Mouse (Mus musculus) thymus, adult 2 months (tissue): ENCODE measurements around the gene Tbc1d2b. TPM values are rescaled to one million over a fixed set of nuclear protein-coding genes. Genes with fewer than 3 reads are reported as not detected.

ENCODE experiments used
- DNase-seq: peaks from one replicate; pipeline ENCODE4 v3.0.0; 2021
- H3K27ac ChIP-seq: fragments of 200-500 bp; 2 replicates; pipeline ENCODE4 v1.5.1; 2012; ENCODE audit warnings: low read length, control low read depth; ENCODE audit not compliant: control insufficient read depth, insufficient read depth
- H3K27me3 ChIP-seq: fragments of 200-500 bp; 2 replicates; pipeline ENCODE4 v1.6.1; 2012; ENCODE audit warnings: mild to moderate bottlenecking, low read length, moderate library complexity, mixed read lengths; ENCODE audit not compliant: control insufficient read depth, insufficient read depth
- H3K36me3 ChIP-seq: fragments of 200-500 bp; 2 replicates; pipeline ENCODE4 v1.6.1; 2012; ENCODE audit warnings: mild to moderate bottlenecking, low read length, moderate library complexity; ENCODE audit not compliant: control insufficient read depth, insufficient read depth
- H3K4me1 ChIP-seq: fragments of 200-500 bp; replicated peaks from 2 replicates; pipeline ENCODE4 v1.6.1; 2012; ENCODE audit warnings: low read length; ENCODE audit not compliant: control insufficient read depth, insufficient read depth
- H3K4me3 ChIP-seq: fragments of 200-500 bp; 2 replicates; pipeline ENCODE4 v1.5.1; 2012; ENCODE audit warnings: mild to moderate bottlenecking, low read length, control low read depth, moderate library complexity; ENCODE audit not compliant: control insufficient read depth, insufficient read depth
- CTCF ChIP-seq: fragments of 200-500 bp; IDR thresholded peaks from 2 replicates; pipeline ENCODE4 v1.5.1; 2012; ENCODE audit warnings: mild to moderate bottlenecking, control low read depth, low read length, moderate library complexity, borderline replicate concordance; ENCODE audit not compliant: control insufficient read depth, poor library complexity, insufficient read depth; ENCODE audit errors: extremely low read depth
- POLR2A ChIP-seq: fragments of 200-500 bp; IDR thresholded peaks from 2 replicates; pipeline ENCODE4 v1.6.1; 2012; ENCODE audit warnings: mild to moderate bottlenecking, low read length, control low read depth, moderate library complexity; ENCODE audit not compliant: control insufficient read depth, poor library complexity, insufficient read depth; ENCODE audit errors: extremely low read depth
- WGBS: fragments of 180-500 bp; shearing (Covaris S2); methylation state at CpG from one replicate; pipeline ENCODE4 v1.1.7; 2018; 5-methylcytosine and 5-hydroxymethylcytosine counted together
- polyA plus RNA-seq: library from polyadenylated mRNA; depleted of rRNA; stranded (reverse); fragments of >200 nt; gene quantifications from 2 replicates; pipeline ENCODE4 v1.2.3, GENCODE M21; 2012

The Tbc1d2b gene
- polyA plus RNA-seq, 1 experiment = 59.1 TPM

DNA sequence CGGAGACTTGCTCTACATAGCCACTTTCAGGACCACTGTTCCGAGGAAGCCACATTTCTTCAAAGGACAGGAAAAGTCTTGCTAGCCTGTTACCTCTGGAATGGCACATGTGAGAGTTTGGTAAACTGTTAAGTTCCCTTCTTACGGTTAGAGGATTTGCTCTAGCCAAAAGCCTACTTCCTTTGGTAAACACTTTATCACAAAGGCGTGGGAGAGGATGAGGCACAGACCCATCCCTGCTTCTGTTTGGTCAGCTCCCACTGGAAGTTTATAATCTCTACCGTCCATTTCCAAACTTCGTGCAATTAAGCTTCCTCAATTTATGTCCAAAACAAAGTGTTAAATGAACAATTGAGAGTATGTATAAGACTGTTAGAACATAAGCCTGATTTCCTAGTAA lies 10.5 kb downstream of the Tbc1d2b start:
- peak; percentile 28 for DNase-seq
- H3K27ac ChIP-seq = peak overlapping the region; percentile 51; the same call in 1 of the 2 replicates
- 26% methylated on average over 6 of the region's 6 CpGs for WGBS
- H3K36me3 ChIP-seq = no peaks in the 10 kb centered on the region
- no peak overlapping the region for H3K4me3 ChIP-seq
- H3K4me1 ChIP-seq = peaks cover 47% of the 10 kb centered on the region
- H3K27me3 ChIP-seq = no peaks in the 10 kb centered on the region
- no peak for TF ChIP-seq POLR2A

- Histone ChIP-seq H3K27me3 (no peaks in the 10 kb centered on the region), H3K4me1 (peaks cover 47% of the 10 kb centered on the region), H3K27ac (peak overlapping the region; percentile 51), H3K4me3 (no peak overlapping the region), H3K36me3 (no peaks in the 10 kb centered on the region)
- TF ChIP-seq POLR2A (no peak), CTCF (no peak)
- peak; percentile 59 for DNase-seq
- 30% methylated on average over 12 of the region's 12 CpGs for WGBS
Observed at GRCm38 (mm10) chr9:90259400-90259950, 11.1 kb downstream of the Tbc1d2b start.

DNA sequence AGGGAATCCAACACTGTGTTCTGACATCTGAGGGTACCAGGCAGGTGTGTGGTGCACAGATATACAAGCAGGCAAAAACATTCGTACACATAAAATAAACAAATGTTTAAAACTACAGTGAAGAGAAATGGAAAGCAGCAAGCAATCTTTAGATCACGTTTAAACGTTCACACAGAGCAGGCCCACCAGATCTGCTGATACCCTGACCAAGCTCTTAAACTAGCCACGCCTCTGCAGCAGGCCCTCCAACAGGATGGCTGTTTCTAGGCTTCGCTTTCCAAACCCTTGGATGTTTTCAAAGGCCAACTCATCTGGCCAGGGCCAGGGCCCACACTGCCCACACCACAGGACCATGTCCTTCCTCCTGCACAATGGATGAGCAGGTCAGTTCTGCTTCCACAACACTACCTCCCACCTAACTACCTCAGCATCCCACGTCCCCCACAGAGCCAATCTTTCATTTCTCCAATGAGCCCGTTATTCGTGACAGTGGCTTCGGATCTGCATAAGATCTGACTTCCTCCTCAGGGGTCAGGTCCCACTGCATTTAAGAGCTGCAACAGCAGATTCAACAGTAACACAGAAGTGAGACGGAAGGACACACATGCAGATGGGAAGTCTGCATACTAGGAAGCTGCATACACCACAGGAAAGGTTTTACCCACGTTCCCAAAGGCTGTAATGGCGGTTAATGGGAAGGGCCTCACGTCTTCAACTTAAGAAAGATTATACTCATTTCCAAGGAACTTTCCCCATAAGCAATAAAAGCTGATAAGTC lies 12.7 kb downstream of the Tbc1d2b start:
- Histone ChIP-seq H3K27me3 (no peaks in the 10 kb centered on the region), H3K36me3 (no peaks in the 10 kb centered on the region), H3K4me1 (peaks cover 52% of the 10 kb centered on the region), H3K4me3 (no peak overlapping the region), H3K27ac (no peak overlapping the region; the same call in 1 of the 2 replicates)
- WGBS = 60% methylated on average over 13 of the region's 13 CpGs
- no peak for DNase-seq
- TF ChIP-seq POLR2A (no peak), CTCF (no peak)

GRCm38 (mm10) chr9:90257220-90257619 lies 13.4 kb downstream of the Tbc1d2b start:
- Histone ChIP-seq H3K36me3 (no peaks in the 10 kb centered on the region), H3K27ac (no peak overlapping the region), H3K27me3 (no peaks in the 10 kb centered on the region), H3K4me3 (no peak overlapping the region), H3K4me1 (peaks cover 53% of the 10 kb centered on the region)
- no peak for DNase-seq
- 28% methylated on average over 7 of the region's 7 CpGs for WGBS
- TF ChIP-seq CTCF (no peak), POLR2A (no peak)

- Histone ChIP-seq H3K27ac (no peak overlapping the region), H3K4me3 (no peak overlapping the region), H3K27me3 (no peaks in the 10 kb centered on the region), H3K4me1 (peaks cover 59% of the 10 kb centered on the region), H3K36me3 (no peaks in the 10 kb centered on the region)
- no peak for DNase-seq
- TF ChIP-seq POLR2A (no peak), CTCF (no peak)
- WGBS = 66% methylated on average over 6 of the region's 6 CpGs
Observed at GRCm38 (mm10) chr9:90255844-90256405, 14.7 kb downstream of the Tbc1d2b start.

DNA sequence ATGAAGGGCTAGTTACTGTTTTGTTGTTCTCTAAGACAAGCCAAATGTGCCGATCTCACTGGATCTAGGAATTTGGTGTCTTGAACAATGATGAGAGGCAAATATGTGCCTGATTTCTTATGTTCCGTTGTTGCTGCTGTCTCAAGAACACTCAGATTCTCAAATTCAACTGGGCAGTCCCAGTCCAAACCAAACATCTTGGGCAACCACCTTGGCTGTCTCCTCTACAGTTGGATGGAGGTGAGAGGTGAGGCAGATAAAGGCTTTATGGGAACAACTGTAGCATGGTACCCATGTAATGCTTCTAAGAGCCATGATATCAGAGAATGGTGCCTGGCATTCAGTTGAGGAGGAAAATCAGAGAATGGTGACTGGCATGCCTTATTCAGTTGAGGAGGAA lies 17.4 kb downstream of the Tbc1d2b start:
- DNase-seq = no peak
- TF ChIP-seq POLR2A (no peak), CTCF (no peak)
- peaks cover 54% of the 10 kb centered on the region for H3K4me1 ChIP-seq
- no peaks in the 10 kb centered on the region for H3K27me3 ChIP-seq
- no peak overlapping the region for H3K4me3 ChIP-seq
- no peaks in the 10 kb centered on the region; the same call in 1 of the 2 replicates for H3K36me3 ChIP-seq
- H3K27ac ChIP-seq = no peak overlapping the region
- WGBS = 96% methylated on average over 2 of the region's 2 CpGs

DNA sequence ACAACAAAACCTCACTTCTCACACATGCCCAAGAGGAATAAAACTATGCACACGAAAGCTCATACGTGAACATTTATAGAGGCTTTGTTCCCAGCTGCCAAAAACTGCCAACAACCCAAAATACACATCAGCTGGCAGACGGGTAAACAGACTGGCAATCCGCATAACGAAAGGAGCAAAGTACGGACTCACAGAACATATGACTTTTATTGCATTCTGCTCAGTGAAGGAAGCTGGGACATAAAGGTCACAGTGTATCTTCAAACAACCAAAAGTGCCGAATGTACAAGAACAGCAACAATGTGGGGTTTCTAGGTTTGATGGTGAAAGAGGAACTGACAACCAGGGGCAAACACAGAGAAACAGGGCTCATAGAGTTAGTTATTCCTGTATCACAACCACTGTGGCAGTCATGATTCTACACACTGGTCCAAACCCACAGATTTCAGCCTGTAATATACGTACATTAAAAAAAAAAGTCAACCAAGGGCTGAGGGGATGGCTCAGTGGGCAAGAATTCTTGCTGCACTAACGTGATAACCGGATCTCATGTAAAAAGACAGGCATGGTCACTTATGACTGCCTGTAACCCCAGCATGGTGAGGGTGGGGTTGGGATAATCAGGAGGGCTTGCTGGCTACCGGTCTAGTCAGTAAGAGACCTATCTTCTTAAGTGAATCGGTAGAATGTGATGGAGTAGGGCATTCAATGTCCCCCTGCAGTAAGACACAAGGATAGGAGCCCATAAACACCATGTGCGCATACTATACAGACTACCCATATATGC lies 19.4 kb downstream of the Tbc1d2b start:
- Histone ChIP-seq H3K27ac (peak overlapping the region; percentile 81), H3K36me3 (peaks cover 5% of the 10 kb centered on the region; the same call in 1 of the 2 replicates), H3K4me3 (no peak overlapping the region), H3K4me1 (peaks cover 56% of the 10 kb centered on the region), H3K27me3 (no peaks in the 10 kb centered on the region)
- no peak for TF ChIP-seq CTCF
- WGBS = 51% methylated on average over 13 of the region's 13 CpGs
- no peak for DNase-seq
